Mouse (Mus musculus) heart, adult 2 months (tissue): ENCODE results near the gene Hoxb6.

Experiments
- EP300 ChIP-seq: fragments of 200-500 bp; IDR thresholded peaks from 2 replicates; pipeline ENCODE4 v1.6.1; 2011; ENCODE audit warnings: low read depth, low read length, control low read depth; ENCODE audit not compliant: insufficient read depth
- POLR2A ChIP-seq: fragments of 200-500 bp; IDR thresholded peaks from 2 replicates; pipeline ENCODE4 v1.6.1; 2011; ENCODE audit warnings: mild to moderate bottlenecking, low read depth, low read length, control low read depth; ENCODE audit not compliant: insufficient read depth

- TF ChIP-seq POLR2A (no peak), EP300 (no peak)
Measured at GRCm38 (mm10) chr11:96327750-96328149, 35.5 kb downstream of the Hoxb6 start.
